Mouse (Mus musculus) embryonic stem cell, embryonic (primary cell): ENCODE data around the gene Plscr5.
"Not testable (repeated sequence)": the region's sequence is repeated elsewhere in the genome, so short reads cannot be mapped to it uniquely, and the experiment has no call there.

Source experiments
- CTCF ChIA-PET, 4 experiments: fragments of 300-600 bp in 2 of 4; fragments of 350-600 bp in 2 of 4; sonication (Branson Sonifier 250); formaldehyde crosslinking; loops; one replicate each; lab custom pipeline; 2022; ENCODE audit warnings: inconsistent platforms in 2 of 4; lab: Charles Lee
- POLR2A ChIA-PET, 4 experiments: fragments of 300-600 bp in 2 of 4; fragments of 350-600 bp in 2 of 4; sonication (Branson Sonifier 250); formaldehyde crosslinking; loops; one replicate each; lab custom pipeline; 2022; ENCODE audit warnings: antibody characterized with exemption in 4 of 4, inconsistent platforms in 1 of 4; lab: Charles Lee

The Plscr5 gene

DNA sequence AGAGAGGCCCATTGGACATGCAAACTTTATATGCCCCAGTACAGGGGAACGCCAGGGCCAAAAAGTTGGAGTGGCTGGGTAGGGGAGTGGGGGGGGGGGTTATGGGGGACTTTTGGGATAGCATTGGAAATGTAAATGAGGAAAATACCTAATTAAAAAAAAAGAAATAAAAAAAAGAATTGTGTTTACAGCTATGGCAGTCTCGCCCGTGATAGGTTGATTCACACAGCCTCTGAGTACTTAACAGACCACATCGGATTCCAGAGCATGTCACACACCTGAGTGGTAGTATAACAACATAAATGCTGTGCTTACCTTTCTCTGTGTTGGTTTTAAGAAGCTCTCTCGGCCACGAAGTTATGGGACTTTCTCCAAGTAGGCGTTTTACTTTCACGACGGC is at the start of gene Plscr5:
Gene Plscr5, plus strand, starts transcription at position 301 of the 400 bp plus-strand sequence.
- CTCF ChIA-PET = interaction anchor here in 1 of 4 experiments (1.6 kb wide), 1 partner anchor 12 kb away, joined by 4 read pairs; no protein-coding TSS in a partner anchor
- POLR2A ChIA-PET = not testable (repeated sequence)

DNA sequence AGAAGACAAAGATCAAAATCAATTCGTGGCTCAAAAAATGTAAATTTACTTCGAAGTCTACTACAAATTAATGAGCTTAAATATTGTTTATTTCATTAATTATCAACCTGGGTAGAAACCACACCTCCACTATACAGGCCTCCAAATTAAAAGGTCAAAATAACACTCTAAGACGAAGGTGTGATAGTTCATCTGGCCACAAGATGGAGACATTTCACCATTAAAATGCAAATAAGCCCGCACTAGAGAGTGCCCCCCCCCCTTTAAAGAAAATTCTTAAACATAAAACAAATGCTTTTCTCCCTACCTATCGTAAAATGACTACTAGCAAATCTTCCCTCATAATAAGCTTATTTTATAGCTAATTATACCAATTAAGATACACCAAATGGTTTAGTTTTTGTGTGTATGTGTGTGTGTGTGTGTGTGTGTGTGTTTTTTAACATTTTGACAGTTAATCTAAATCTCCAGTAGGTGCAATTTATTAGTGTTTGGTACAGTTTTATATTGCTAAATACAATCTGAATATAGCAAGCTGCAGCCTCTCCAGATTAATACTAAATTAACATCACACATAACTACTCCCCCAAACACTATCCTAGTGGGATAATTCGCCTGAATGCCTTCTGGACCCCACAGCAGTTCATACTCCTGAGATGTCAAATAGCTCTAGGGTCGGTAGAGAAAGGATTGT is 45.0 kb upstream of the Plscr5 start:
- ChIA-PET POLR2A (interaction anchor here in 1 of 4 experiments (1.2 kb wide), 1 partner anchor 620 kb away, joined by 3 read pairs; no protein-coding TSS in a partner anchor), CTCF (interaction anchor here in 2 of 4 experiments (0.6 to 0.8 kb wide), 3 partner anchors 131 to 758 kb away, joined by 3 to 4 read pairs (median 3); no protein-coding TSS in a partner anchor)

DNA sequence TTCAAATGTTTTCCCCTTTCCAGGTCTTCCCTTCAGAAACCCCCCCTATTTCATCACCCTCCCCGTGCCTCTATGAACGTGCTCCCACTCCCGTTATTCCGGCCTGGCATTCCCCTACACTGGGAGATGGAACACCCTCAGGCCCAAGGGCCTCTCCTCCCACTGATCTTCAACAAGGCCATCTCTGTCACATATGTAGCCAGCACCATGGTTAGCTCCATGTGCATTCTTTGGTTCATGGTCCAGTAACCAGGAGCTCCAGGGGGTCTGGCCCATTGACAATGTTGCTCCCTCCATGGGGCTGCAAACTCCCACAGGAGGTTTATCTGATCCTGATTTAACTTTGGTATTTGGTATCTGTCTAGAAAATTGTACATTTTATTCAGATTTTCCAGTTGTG is 30.5 kb upstream of the Plscr5 start:
- CTCF ChIA-PET = no interaction called here

DNA sequence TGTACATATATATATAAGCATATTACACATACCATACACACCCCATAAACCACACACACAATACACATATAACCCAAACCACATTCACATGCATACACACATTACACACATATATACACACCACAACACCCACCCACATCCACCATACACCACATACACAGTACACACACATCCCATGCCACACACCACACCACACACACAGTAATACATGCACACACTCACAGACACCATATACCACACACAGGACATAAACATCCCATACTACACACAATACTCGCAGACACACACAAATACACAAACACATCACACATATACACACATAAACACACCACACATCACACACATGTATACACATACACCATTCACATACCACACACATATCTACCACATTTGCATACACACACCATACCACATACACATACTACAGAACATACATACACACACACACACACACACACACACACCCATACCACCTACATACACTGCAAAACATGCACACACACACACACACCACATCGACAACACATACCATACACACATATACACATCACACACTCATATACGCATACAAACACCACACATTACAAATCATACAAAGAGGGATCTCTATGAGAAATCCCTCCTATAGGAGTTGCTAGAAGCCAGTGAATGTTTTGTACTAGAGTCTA is 19.3 kb upstream of the Plscr5 start:
- POLR2A ChIA-PET = no interaction called here
- CTCF ChIA-PET = no interaction called here

More for the DNA sequence above, 30.5 kb upstream of the Plscr5 start:
- POLR2A ChIA-PET = interaction anchor here in 1 of 4 experiments (0.9 kb wide), 1 partner anchor 8 kb away, joined by 3 read pairs; no protein-coding TSS in a partner anchor

- ChIA-PET POLR2A (interaction anchor here in 1 of 4 experiments (1.4 kb wide), 1 partner anchor 77 kb away, joined by 6 read pairs; no protein-coding TSS in a partner anchor), CTCF (interaction anchor here in 1 of 4 experiments (0.7 kb wide), 1 partner anchor 593 kb away, joined by 4 read pairs; no protein-coding TSS in a partner anchor)
Observed at GRCm38 (mm10) chr9:92174176-92175075, 18.3 kb upstream of the Plscr5 start.

DNA sequence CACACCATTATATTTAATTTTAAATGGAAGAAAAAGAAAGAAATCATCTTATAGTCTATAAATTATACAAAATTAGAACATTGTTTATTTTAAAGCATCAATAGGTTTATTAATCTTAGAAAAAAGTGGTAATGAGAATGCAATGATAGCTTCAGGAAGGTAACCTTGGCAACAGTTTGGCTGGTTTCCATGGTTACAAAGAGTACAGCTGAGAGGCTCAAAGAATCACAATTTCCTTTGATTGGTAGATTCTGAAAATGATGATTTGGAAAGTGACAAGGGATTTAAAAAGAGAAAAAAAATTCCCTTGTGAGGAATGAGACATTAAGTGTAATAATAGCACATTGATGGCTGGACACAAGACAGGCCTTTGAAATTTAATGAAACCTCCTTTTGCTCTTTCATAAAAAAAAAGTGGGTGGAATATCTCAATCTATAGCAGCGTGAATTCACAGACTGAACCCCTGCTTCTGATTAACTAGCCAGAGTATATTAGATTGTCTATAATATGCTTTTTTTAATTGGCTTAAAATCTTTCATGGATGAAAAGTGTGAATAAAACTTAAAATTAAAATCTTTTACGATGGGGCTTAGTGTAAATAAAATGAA is 13.8 kb upstream of the Plscr5 start:
- ChIA-PET CTCF (no interaction called here), POLR2A (no interaction called here)

DNA sequence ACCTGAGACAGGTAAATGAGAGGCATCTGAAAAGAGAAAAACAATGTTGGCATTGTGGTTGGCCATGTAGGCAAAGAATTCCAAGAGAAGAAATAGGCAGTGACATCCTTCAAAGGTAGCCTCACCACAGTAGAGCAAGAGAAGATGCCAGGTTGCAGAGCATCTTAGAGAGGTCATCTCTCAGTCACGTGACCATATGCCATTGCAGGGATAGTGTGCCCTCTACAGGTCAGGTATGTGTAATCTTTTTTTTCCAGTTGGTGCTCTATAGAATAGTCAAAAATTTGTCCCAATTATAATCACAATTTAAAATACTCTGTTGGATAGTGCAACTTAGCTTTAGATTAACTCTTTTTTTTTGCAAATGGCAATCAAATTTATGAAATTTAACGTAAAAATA is 1.4 kb upstream of the Plscr5 start:
- CTCF ChIA-PET = interaction anchor here in 1 of 4 experiments (0.7 kb wide), 2 partner anchors 8 to 11 kb away, joined by 3 to 6 read pairs; no protein-coding TSS in a partner anchor
- POLR2A ChIA-PET = no interaction called here

GRCm38 (mm10) chr9:92198408-92198807 is 5.7 kb downstream of the Plscr5 start:
- ChIA-PET CTCF (no interaction called here), POLR2A (no interaction called here)

DNA sequence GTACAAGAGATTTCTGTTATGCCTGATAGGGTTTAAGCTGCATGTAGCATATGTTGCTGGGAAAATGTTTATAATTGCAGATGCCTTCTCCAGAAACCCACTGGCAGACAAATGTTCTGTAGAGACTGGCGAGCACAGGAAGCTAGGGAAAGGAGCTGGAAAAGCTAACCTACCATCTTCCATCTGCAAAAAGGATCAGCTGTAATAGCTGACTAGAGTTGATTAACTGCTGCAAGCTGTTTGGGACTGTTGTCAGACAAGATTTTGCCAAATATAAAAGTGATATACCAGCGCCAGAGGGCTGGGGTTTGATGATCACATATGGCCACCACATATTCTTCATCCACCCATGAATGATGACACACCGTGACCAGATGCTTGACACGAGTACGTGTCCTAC is 6.8 kb downstream of the Plscr5 start:
- ChIA-PET POLR2A (no interaction called here), CTCF (interaction anchor here in 1 of 4 experiments (0.5 kb wide), 1 partner anchor 9 kb away, joined by 6 read pairs; no protein-coding TSS in a partner anchor)

GRCm38 (mm10) chr9:92204397-92204796 is 11.7 kb downstream of the Plscr5 start:
- POLR2A ChIA-PET = no interaction called here
- CTCF ChIA-PET = no interaction called here

DNA sequence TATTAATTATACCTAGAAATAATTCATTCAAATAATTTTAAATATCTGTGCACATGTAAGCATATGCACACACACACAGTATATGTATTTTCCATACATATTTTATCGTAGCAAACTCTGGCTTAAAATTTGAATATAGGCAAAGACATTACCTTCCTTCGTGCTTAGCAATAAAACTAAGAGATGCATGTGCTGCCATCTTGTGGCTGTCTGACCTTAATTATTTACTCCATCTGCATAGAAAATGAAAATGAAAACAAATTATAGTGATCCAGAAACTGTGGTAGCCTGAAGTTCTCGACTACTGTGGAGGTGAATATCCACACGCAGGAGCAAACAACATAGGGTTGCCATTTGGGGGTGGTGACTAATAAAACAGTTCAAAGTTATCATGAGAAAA is 14.6 kb downstream of the Plscr5 start:
- POLR2A ChIA-PET = no interaction called here
- CTCF ChIA-PET = no interaction called here

DNA sequence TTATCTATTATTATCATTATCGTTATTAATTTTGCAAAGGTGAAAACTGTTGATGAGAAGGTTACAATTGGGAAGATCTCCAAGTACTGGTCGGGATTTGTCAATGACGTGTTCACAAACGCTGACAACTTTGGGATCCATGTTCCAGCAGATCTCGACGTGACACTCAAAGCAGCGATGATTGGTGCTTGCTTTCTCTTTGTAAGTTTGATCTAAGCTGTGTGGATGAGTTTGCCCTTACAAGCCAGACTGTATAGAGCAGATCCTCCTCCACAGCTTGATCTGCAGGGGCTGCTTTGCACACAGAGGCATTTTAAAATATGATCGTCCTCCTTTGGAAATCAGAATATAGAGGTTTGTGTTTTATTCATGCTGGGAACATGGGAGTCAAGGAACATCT is 15.0 kb downstream of the Plscr5 start:
- ChIA-PET POLR2A (no interaction called here), CTCF (interaction anchor here in 1 of 4 experiments (0.6 kb wide), 1 partner anchor 23 kb away, joined by 16 read pairs; no protein-coding TSS in a partner anchor)

- ChIA-PET CTCF (no interaction called here), POLR2A (no interaction called here)
Observed at GRCm38 (mm10) chr9:92209850-92210249, 17.1 kb downstream of the Plscr5 start.

DNA sequence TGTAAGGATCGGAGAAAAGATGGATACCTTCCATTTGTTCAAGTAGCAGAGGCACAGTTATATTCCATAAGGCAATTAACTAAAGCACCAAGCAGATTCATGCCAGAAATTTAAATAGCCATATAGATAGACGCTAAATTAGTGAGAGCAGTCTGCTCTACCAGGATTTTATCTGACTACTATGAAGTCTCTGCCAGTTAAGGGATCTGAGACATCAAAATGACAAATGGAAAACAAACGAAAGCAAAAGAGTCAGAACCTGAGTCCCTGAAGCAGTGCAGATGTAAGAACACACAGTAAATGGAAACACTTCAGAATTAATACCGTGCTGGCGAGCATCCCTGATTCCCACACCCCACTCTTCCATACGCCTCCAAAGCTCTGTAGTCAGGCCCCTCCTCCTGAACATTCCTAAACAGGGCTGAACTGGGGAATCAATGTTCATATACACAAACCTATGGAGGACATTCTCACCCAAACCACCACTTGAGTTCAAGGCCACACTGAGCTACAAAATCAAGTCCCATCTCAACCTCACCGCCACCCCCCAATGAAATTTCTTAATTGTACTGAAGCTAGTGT is 17.7 kb downstream of the Plscr5 start:
- ChIA-PET CTCF (interaction anchor here in 1 of 4 experiments (0.6 kb wide), 1 partner anchor 53 kb away, joined by 4 read pairs; no protein-coding TSS in a partner anchor), POLR2A (no interaction called here)

DNA sequence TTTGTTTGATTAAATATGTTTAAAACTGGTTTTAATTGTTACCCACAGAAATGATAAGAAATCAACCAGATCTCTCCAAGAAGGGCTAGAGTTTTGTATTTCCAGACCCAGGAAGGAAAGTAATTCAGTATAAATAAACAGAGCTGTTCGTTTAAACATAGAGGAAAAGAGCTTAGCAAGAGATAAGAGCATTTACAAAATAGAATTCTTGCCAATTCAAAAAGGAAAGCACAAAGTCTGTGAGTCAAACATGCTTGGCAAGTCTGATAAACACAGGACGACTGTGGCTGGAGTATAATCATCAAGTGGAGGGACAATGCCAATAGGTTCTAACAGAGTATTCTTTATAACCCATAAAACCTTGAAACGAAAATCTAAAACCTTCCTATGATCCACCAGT is 18.3 kb downstream of the Plscr5 start:
- ChIA-PET CTCF (interaction anchor here in 1 of 4 experiments (0.6 kb wide), 1 partner anchor 53 kb away, joined by 4 read pairs; no protein-coding TSS in a partner anchor), POLR2A (no interaction called here)

- ChIA-PET CTCF (no interaction called here), POLR2A (no interaction called here)
Observed at GRCm38 (mm10) chr9:92217484-92217883, 24.7 kb downstream of the Plscr5 start.

DNA sequence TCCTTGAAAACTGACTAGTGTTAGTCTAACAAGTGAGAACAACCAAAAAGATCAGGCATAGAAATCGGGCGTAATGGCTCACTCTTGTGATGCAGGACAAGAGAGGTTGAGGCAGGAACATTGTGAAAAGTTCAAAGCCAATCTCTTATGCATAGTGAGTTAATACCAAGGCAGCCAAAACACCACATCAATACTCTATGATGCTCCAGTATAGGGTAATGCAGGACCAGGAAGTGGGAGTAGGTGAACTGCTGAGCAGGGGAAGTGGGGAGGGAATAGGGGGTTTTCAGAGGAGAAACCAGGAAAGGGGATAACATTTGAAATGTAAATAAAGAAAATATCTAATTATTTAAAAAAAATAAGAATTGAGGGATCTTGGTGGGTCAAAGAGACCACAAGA is 25.2 kb downstream of the Plscr5 start:
- ChIA-PET POLR2A (no interaction called here), CTCF (no interaction called here)

GRCm38 (mm10) chr9:92220151-92220550 is 27.4 kb downstream of the Plscr5 start:
- CTCF ChIA-PET = no interaction called here
- POLR2A ChIA-PET = interaction anchor here in 1 of 4 experiments (0.7 kb wide), 1 partner anchor 1738 kb away, joined by 3 read pairs; no protein-coding TSS in a partner anchor
